Mouse (Mus musculus): ENCODE results near the gene Tet3.

Tet3 gene

DNA sequence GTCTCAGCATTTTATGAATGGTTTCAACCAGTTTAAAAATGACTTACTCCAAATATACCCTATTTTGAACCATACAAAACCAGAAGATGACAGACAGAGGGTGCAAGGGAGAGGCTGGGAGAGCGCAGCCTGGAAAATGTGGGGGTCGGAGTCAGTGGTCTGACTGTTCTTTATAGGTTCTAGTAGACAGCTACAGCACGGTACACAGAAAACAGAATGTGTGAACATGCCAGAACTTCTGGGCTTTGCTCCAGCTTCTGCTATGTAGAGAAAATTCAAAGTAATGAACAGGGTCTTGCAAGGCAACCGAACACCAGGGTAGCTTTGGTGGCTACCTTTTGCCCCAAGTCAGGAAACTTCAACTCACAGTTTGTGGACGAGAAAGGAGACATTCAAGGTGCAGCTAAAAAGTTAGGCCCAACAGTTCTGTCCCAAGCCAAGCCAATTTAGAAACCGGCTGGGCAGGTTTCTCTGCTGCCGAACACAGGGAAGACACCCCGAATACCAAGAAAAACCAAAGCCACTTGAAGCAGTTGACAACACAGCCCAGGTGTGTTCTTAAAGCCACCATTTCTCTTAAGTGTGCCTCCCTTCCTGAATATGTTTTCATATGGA lies 66.6 kb downstream of the Tet3 start:
- in situ Hi-C loops (cut with MboI; ENCODE audit: unreplicated experiment in 2 of 2) = no loop called here

DNA sequence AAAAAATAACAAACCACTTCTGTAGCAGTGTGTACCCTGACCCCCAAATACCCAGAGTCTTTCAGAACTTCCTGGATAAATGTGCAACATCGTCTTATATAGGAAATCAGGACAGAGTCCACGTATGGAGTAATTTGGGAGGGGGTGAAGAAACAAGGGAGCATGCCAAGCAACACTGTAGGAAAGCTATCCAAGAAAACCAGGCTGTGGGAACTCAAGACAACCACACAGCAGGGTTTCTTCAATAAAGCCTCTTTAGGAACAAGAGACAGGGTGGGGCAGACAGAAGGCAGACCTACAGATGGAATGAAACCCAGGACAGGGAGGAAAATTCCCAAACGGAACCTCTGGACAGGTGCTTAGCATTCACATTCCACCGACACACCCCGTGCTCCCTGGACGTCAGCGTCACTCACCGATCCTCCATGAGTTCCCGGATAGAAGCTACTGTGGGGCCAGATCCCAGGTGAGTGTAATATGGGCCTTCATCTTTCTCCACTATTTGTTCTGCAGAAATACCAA lies 73.3 kb downstream of the Tet3 start:
- in situ Hi-C loops (cut with MboI; ENCODE audit: unreplicated experiment in 2 of 2) = no loop called here

DNA sequence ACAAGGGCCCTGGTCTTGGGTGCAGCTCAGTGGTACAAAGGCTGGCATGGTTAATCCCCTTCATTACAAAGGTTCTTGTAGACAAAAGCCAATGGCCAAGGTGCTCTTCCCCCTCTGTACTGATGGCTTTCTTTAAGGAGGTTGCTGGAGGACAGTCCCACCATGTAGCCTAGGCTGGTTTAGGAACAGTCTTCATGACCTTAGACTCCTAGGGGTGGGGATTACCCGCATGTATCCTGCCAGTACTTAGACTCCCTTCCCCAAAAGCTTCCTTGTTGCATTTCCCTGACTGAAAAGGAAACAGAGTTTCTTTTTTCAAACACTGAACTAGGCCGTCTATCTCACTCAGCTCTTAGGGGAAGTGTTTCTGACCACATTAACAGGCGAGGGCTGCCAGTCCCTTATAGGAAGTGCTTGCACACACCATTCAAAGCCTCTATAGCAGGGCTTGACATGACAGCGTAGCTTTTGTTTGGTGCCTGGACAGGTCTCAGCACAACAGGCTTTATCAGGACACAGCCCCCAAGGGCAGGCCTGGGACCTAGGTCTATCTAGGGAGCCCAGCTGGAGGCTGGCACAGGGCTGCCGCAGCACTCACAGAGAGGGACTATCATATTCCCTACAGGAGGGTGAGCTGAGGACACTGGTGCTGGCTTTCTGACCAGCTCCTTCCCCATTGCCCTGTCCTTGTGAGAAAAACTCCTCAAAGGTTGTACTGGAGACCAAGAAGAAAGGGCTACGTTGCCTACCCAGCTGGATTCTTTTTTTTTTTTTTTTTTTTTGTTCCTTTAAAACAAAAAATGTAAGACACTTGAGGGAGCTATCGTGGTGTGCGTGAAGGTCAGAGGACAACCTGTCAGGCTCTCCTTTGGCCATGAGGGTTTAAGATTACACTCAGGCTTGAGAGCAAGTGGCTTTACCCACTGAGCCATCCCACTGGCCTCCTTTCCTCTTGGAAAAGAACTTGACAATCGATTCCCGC lies 77.1 kb downstream of the Tet3 start:
- in situ Hi-C loops (cut with MboI; ENCODE audit: unreplicated experiment in 2 of 2) = no loop called here

DNA sequence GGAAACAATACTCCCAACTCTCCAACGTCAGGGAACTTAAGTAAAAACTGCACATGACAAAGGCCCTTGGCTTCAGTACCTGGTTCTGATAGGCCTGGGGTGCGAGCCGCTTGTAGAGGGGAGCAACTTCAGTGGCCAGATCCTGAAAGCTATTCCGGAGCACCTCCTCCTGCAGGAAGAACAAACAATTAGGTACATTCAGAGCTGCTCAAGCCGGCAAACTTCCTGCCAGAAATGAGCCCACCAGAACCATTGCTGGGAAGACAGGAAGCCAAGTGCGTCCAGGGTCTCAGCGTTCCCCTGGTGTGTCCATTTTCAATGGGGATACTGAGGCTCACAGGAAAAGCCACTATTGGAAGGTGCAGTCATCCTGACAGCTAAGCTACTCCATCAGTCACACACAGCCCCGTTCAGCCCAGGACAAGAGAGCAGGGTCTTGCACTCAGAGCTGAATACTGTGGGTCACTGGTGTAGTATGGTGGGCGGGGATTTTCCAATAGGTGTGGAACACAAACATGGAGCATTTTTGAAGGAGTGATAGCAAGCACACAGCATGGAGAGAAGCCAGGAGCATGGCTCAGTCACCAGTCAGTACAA lies 85.1 kb downstream of the Tet3 start:
- in situ Hi-C loops (cut with MboI; ENCODE audit: unreplicated experiment in 2 of 2) = no loop called here

DNA sequence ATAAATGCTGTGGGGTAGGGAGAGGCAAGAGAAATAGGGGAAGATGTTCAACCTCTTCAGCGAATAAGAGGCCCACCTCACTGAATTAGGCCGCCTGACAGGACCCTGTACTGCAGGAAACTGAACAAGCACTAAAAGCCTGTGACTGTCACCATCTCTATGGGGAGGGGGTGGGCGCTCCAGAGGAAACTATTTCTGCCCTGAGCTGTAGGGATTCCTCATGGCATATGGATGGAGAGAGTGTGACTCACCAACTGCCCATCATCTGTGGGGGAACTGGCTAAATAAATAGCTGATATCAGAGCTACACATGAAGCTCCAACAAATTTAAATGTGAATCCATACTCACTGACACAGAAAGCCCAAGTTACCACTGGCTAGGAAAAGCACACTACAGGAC lies 87.5 kb downstream of the Tet3 start:
- in situ Hi-C loops (cut with MboI; ENCODE audit: unreplicated experiment in 2 of 2) = no loop called here

DNA sequence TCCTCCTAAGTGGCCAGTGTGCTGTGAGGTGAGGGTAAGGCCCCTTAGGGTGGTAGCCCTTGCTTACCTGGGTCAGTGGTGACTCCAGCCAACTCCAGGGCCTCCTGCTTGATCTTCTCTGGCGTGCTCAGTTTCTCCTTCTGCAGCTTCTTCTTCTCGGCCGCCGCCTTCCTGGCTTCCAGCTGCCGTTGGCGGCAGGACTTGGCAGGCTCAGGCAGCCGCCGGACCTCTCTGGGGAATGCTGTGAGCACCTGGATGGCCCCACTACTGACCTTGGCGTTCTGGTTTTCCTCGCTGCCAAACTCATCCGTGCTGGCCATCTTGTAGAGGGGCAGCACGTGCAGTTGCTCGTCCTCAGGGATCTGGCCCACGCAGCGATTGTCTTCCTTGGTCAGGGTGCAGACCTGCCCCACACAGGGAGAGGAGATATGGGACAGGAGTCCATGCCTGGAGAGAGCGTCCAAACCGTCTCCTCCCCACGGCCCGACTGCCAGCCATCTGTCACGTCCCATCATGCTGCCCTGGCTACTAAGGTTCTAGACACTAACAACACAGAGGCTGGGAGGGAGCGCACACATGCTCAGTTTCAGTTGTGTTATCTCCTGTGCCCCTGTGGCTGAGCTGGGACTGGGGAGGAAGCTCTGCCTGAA lies 88.4 kb downstream of the Tet3 start:
- in situ Hi-C loops (cut with MboI; ENCODE audit: unreplicated experiment in 2 of 2) = no loop called here

DNA sequence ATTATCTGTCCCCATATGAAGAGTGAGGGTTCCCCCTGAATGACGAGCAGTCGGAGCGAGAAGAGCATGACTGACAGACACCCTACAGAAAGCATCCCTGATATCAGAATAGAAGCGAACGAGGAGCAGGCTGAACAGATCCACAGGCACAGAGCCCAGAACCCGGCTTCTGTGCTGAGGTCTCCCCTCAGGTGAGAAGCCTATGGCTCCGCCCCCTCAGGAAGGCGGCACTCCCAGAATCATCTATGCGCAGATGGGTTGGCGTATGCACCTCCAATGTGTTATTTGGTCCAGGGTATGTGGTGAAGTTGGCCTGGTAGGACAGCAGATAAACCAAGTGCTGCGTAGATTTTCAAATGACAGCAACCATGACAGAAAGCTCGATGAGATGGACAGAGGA lies 95.8 kb downstream of the Tet3 start:
- in situ Hi-C loops (cut with MboI; ENCODE audit: unreplicated experiment in 2 of 2) = no loop called here

DNA sequence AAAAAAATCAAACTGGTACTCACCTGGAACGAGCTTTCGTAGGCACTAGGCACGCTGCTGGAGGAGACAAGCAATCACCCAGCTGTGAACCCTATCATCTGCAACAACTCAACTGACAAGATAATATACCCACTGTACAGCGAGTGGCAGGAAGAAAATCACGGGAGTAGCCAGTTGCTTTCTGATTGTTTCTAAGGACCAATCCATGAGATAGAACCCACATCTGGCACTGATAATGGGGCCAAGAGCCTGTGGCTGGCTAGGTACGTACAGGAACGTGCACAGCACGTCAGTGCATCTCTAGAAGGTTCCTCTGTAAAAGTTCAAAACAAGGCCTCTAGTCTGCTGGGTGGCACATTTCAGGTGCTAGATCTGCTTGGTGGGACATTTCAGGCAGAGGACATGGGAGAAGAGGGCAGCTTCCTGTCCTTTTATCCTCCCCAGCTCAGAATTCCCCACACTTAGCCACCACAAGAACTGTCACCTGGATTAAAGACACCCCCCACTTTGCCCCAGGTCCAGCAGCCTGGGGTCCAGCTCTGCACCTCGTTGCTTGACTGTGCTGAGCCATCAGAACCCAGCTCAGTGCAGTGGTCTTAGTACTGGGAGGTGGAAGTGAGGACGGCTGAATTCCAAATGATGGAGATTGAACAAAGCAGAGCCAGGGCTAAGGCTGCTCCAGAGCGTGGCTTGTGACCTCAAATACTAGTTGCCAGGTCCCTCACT lies 97.2 kb downstream of the Tet3 start:
- in situ Hi-C loops (cut with MboI; ENCODE audit: unreplicated experiment in 2 of 2) = no loop called here

DNA sequence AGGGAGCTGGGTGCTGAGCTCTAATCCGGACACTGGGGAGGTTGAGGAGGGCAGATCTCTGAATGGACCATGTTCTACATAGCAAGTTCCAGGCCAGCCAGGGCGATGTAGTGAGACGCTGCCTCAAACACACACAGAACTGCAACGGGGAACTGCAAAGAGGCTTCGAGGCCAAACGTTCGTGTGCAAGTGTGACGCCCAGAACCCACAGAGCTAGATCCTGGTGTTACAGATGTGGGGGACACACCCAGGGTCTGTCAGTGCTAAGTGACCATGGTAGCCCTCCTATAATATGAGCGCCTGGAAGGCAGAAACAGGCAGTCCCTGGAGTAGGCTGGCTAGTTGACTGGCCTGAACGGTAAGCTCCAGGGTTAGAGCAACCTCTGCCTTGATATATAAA lies 101.4 kb downstream of the Tet3 start:
- in situ Hi-C loops (cut with MboI; ENCODE audit: unreplicated experiment in 2 of 2) = loop anchor here (5.0 kb wide), 1 partner anchor 155 kb away; no protein-coding TSS in a partner anchor

DNA sequence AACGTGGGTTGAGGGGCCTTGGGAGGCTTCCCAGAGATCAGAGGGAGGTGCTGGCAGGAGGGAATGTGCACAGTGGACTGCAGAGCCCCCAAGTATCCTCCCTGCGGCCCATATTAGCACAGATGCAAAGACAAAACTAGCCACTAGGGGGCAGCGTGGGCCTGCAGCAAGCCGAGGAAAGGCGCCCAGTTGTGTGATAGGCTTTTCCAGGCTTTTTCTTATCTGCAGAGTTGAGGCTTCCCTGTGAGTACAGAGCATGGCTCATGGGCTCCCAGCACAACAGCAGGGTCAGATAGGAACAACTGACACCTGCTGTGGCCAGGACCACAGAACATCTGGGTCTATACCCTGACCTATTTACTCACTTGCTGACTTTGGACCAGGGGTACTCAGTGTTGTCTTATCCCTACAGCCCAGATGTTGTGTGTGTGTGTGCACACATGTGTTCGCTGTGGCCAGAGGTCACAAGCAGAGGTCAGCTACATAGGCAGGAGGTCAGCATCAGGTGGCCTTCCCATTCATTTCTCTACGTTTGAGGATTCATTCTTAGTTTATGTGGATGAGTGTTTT lies 102.2 kb downstream of the Tet3 start:
- in situ Hi-C loops (cut with MboI; ENCODE audit: unreplicated experiment in 2 of 2) = loop anchor here (5.0 kb wide), 1 partner anchor 156 kb away; no protein-coding TSS in a partner anchor

DNA sequence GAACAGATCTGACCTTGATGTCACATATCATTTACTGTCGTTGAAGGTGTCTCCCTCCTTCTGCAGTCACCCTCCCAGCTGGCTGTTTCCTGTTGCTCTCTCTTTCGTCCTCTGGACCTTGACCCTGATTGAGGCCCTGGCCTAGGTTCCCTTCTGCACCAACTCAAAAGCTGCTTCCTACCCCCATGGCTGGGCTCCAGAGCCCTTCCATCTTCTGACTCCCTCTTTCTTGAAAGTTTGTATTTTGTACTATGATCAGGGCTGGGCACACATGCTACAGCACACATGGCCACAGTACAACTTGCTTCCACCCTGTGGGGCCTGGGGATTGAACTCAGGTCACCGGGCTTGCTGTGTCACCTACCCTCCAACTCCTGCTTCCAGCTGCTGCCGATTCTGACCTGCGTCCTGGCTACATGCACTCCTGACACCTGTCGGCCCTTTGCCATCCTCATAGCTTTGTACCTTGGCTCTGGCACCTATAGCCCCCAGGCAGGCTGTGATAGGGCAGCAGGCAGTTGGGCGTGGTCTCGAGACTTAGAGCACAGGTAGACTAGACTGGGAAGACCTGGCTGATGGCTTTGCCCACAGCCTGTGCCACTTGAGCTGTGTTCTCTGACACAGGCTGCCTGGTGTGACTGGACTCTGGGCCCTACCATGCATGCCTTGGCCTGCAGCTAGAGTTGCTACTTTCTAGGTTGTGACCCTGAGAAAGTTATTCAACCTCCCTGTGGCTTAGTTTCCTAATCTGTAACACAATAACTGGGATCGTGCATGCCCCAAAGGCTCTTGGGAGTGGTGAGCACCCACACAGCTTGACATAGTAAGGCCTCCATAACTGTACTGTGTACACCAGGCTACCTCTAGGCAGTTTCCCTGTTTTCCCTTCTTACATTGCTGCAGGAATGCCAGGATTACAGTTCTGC lies 103.8 kb downstream of the Tet3 start:
- in situ Hi-C loops (cut with MboI; ENCODE audit: unreplicated experiment in 2 of 2) = loop anchor here (5.0 kb wide), 3 partner anchors 157 to 322 kb away; partner anchors contain the start of gene Cd207 (in 1 of the 2)

DNA sequence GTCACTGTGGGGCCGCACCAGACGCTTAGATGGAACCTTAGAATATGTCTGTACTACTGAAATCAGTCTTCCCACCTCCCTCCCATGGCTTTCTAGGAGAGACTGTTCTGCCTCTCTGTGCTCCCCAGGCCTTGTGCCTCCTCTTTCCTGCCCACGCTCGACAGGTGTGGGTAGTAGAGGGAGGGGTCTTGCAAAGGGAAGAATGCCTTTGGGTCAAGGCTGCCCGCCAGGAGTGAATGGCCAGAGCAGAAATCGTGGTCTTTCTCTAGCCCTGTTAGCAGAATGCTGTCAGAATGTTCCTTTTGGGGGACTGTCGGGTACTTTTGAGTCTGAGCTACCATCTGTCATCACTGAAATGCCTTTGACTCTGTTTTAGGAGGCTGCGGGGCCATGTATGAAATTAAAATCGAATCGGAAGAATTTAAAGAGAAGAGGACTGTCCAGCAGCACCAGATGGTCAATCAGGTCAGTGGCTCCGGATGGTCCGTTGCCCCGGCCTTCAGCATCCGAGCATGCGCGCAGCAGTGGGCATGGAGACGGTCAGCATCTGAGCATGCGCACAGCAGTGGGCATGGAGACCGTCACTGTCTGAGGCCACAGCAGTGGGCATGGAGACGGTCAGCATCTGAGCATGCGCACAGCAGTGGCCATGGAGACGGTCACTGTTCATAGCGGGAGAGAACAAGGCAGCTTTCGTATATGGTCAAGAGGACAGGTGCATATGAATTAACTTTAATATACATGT lies 106.0 kb downstream of the Tet3 start:
- in situ Hi-C loops (cut with MboI; ENCODE audit: unreplicated experiment in 2 of 2) = loop anchor here (5.0 kb wide), 2 partner anchors 319 to 324 kb away; partner anchors contain the start of gene Cd207 (in 1 of the 2)

DNA sequence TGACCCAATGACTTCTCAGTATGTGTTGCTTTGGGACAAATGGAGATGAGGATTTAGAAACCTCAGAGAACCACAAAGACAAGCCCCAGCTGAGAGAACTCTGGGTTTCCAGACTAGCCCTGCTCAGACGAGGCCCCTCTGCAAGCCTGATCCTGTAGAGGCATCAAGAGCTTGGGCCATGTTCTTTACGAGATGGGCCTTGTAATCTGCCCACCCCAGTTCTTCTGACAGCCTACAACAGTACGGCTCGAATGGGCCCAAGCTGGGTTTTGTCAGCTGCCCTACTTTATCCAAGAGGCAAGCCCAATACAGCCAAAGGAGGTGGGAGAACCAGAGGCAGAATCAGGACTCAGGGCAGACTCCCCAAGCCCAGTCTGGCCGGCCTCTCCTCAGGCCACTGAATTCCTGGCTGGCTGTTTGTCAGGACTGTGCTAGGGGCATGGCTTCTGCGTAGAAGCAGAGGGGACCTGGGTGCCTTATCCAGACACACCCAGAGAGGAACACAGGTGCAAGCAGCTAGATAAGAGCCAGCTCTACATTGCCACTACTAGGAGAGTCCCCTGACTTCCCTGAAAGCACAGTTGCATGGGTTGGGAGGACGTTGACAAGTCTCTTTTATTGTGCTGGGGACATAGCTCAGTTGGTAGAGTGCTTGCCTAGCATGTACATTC lies 107.3 kb downstream of the Tet3 start:
- in situ Hi-C loops (cut with MboI; ENCODE audit: unreplicated experiment in 2 of 2) = loop anchor here (5.0 kb wide), 2 partner anchors 321 to 326 kb away; partner anchors contain the start of gene Cd207 (in 1 of the 2)

DNA sequence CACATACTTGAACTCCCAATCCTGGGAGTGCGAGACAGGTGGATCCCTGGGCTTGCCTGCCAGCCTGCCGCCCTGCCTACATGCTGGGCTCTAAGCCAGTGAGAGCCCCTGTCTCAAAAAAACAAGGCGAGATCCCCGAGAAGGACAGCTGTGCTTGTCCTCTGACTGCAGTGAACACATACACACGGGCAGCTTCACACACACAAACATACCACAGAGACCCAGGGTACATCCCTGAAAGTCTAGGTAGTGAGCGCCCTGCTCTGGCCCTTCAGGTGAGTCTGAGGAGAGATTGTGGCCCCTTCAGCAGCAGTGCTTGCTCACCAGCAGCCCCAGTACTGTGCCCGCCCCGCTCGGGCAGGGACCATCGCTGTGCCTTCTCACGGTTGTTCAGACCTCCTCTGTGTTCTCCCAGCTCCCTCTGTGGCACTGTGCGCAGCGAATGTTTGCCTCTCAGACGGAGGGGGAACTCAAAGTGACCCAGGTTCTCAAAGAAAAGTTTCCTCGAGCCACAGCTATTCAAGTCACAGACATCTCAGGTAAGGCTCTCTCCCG lies 108.0 kb downstream of the Tet3 start:
- in situ Hi-C loops (cut with MboI; ENCODE audit: unreplicated experiment in 2 of 2) = loop anchor here (5.0 kb wide), 2 partner anchors 321 to 326 kb away; partner anchors contain the start of gene Cd207 (in 1 of the 2)

DNA sequence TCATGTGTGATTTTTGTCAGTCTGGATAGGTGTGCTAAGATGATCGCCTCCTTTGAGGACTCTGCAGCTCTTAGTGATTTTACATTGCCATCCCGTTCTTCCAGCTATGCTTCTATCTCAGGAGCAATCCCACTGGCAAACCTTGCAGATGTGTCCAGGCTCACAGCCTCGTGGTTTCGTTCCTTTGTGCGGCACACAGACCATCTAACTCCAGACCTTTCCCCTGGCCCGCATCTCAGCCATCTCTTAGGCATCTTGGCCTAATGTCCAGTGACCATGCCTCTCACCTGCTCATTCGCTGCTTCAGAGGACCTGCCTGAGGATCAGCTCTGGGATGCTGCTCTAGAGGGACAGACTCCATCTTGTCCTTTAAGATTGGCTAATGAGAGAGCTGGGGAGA lies 108.7 kb downstream of the Tet3 start:
- in situ Hi-C loops (cut with MboI; ENCODE audit: unreplicated experiment in 2 of 2) = loop anchor here (5.0 kb wide), 2 partner anchors 322 to 327 kb away; partner anchors contain the start of gene Cd207 (in 1 of the 2)

DNA sequence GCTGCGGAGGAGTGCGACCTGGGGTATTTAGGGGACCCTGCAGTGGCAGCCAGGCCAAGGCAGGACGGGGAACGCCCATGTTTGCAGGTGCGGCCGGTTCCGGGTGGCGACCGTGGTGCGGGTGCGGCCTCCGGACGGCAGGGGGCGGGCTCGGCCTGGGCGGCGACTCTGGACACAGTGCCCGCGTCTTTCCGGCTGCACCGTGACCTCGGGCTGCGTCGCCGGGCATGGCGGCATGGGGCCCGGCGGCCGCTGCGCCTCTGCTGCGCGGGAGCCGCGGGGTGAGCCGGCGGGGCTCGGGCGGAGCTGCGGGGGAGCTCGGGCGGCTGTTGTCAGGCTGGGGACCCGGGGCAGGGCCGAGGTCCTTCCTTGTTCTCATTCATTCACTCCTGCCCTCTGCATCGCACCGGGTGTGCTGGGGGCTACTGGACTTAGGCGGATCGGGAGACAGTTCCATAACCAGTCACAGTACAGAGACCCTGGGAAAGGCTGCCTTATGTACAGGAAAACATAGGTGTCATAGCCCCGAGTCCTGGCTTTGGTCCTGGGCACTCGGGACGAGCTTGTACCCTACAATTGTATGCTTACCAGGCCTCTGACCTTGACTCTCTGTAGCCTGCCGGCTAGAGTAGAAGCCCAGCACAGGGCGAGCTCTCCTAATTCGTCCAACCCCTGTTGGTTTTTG lies 109.5 kb downstream of the Tet3 start:
- in situ Hi-C loops (cut with MboI; ENCODE audit: unreplicated experiment in 2 of 2) = loop anchor here in 1 of 2 experiments (25.0 kb wide), 1 partner anchor 613 kb away; no protein-coding TSS in a partner anchor
